Mouse (Mus musculus) lung, embryonic 16.5 days (tissue): Measurements from ENCODE around the gene Gm13199. TPM values are rescaled to one million over a fixed set of nuclear protein-coding genes. Genes with fewer than 3 reads are reported as not detected.
A peak's percentile ranks its signal among the peaks of the same experiment; 100 is the strongest.

Experiments
- ATAC-seq: fragments of 200-750 bp; cut with Nextera tagmentation; 2 replicates; pipeline ENCODE4 v1.8.0; 2017; ENCODE audit warnings: low read depth, mild to moderate bottlenecking, moderate library complexity
- H3K27ac ChIP-seq: fragments of 300-500 bp; sonication (generic); 2 replicates; pipeline ENCODE4 v1.5.1; 2014; ENCODE audit warnings: mild to moderate bottlenecking, control low read depth, low read length
- H3K27me3 ChIP-seq: fragments of 300-500 bp; sonication (generic); 2 replicates; pipeline ENCODE4 v1.6.1; 2014; ENCODE audit warnings: low read depth, low read length, mixed read lengths; ENCODE audit not compliant: control insufficient read depth, insufficient read depth
- H3K36me3 ChIP-seq: fragments of 300-500 bp; sonication (generic); 2 replicates; pipeline ENCODE4 v1.6.1; 2014; ENCODE audit warnings: low read length; ENCODE audit not compliant: control insufficient read depth, insufficient read depth
- H3K4me1 ChIP-seq: fragments of 300-500 bp; sonication (generic); replicated peaks from 2 replicates; pipeline ENCODE4 v1.6.1; 2014; ENCODE audit warnings: low read length, mixed read lengths; ENCODE audit not compliant: control insufficient read depth, insufficient read depth
- H3K4me2 ChIP-seq: fragments of 300-500 bp; sonication (generic); 2 replicates; pipeline ENCODE4 v1.6.1; 2014; ENCODE audit warnings: low read depth, low read length, control low read depth
- H3K4me3 ChIP-seq: fragments of 300-500 bp; sonication (generic); 2 replicates; pipeline ENCODE4 v1.5.1; 2014; ENCODE audit warnings: mild to moderate bottlenecking, low read length, control low read depth
- H3K9ac ChIP-seq: fragments of 300-500 bp; sonication (generic); 2 replicates; pipeline ENCODE4 v1.6.1; 2014; ENCODE audit warnings: low read length, control low read depth
- H3K9me3 ChIP-seq: fragments of 300-500 bp; sonication (generic); 2 replicates; pipeline ENCODE4 v1.6.1; 2016; ENCODE audit warnings: low read length; ENCODE audit not compliant: control insufficient read depth
- WGBS: fragments of 180-500 bp; shearing (Covaris S2); extraction: QIAGEN DNeasy Blood & Tissue Kit; methylation state at CpG from one replicate; pipeline ENCODE4 v1.1.7; 2014; 5-methylcytosine and 5-hydroxymethylcytosine counted together
- polyA plus RNA-seq: library from polyadenylated mRNA; unstranded; fragments of >200 nt; fragmentation: Nextera tagmentation; extraction: Ambion mirVana; gene quantifications from 2 replicates; pipeline ENCODE4 v1.2.1, GENCODE M21; 2015

Gm13199 gene
- polyA plus RNA-seq: 1.1 and 1.9 TPM in 2 replicates

- Histone ChIP-seq H3K4me2 (no peak within 1 kb of the TSS), H3K27ac (no peak within 1 kb of the TSS), H3K9ac (no peak within 1 kb of the TSS), H3K27me3 (no peaks in the 10 kb centered on the region), H3K4me1 (no peaks in the 10 kb centered on the region), H3K36me3 (peaks cover 22% of the 10 kb centered on the region), H3K9me3 (no peaks in the 10 kb centered on the region), H3K4me3 (no peak within 1 kb of the TSS)
- no peak for ATAC-seq
- WGBS: 86% methylated on average over 3 of the region's 3 CpGs
Measured at GRCm38 (mm10) chr2:5862834-5863233, at the start of gene Gm13199. Gm13199 (minus strand) TSS chr2:5862934.

DNA sequence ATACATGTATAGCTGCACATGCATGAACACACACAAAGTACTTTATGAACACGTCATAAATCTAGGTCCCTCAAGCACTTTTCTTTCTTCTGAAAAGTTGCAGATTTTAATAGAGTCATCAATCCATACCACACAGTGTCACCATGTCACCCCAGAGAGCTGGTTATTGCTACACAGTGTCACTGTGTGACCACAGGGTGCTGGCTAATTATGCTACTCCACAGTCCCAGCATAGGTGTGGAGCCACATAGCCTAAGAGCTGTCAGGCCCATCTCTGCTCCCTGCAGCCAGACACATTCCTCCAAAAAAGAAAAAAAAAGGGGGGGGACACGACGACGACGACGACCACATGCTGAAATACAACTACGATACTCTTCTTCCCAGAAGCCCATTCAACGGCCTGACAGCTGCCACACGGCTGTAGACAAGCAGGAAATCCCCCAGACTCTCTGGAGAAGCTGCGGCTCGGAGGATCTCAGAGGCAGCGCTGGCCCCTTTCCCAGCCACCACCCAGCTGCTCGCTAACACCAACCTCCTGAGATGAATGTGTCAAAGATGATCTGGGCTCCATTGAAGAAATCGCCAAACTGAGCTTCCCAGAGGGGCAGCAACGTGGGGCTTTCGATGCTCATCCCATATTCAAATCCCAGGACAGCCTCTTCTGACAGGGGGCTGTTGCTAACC, 48.7 kb upstream of the Gm13199 start:
- no peaks in the 10 kb centered on the region for H3K36me3 ChIP-seq
- 54% methylated on average over 16 of the region's 16 CpGs for WGBS
- no peaks in the 10 kb centered on the region for H3K9me3 ChIP-seq
- no peak overlapping the region for H3K9ac ChIP-seq
- H3K4me1 ChIP-seq: no peaks in the 10 kb centered on the region
- H3K4me2 ChIP-seq: no peak overlapping the region
- H3K27me3 ChIP-seq: no peaks in the 10 kb centered on the region
- H3K27ac ChIP-seq: no peak overlapping the region
- H3K4me3 ChIP-seq: no peak overlapping the region
- 0 out of 2 replicates have a peak, but pooled peaks have one; percentile 43 for ATAC-seq

GRCm38 (mm10) chr2:5906625-5907024, 43.9 kb upstream of the Gm13199 start:
- Histone ChIP-seq H3K4me3 (no peak overlapping the region), H3K9me3 (no peaks in the 10 kb centered on the region), H3K27ac (no peak overlapping the region), H3K36me3 (no peaks in the 10 kb centered on the region), H3K27me3 (no peaks in the 10 kb centered on the region), H3K9ac (no peak overlapping the region), H3K4me2 (no peak overlapping the region), H3K4me1 (peaks cover 3% of the 10 kb centered on the region; the same call in 1 of the 2 replicates)
- ATAC-seq: no peak
- WGBS: 53% methylated on average over 3 of the region's 3 CpGs

GRCm38 (mm10) chr2:5906092-5906491, 43.4 kb upstream of the Gm13199 start:
- Histone ChIP-seq H3K27me3 (no peaks in the 10 kb centered on the region), H3K9me3 (no peaks in the 10 kb centered on the region), H3K4me1 (peaks cover 3% of the 10 kb centered on the region; the same call in 1 of the 2 replicates), H3K9ac (no peak overlapping the region), H3K36me3 (no peaks in the 10 kb centered on the region), H3K4me3 (no peak overlapping the region), H3K27ac (no peak overlapping the region), H3K4me2 (no peak overlapping the region)
- 22% methylated on average over 5 of the region's 5 CpGs for WGBS
- ATAC-seq: no peak

GRCm38 (mm10) chr2:5900145-5900544, 37.4 kb upstream of the Gm13199 start:
- H3K36me3 ChIP-seq: no peaks in the 10 kb centered on the region
- ATAC-seq: no peak
- no peaks in the 10 kb centered on the region for H3K9me3 ChIP-seq
- H3K27me3 ChIP-seq: no peaks in the 10 kb centered on the region
- no peaks in the 10 kb centered on the region for H3K4me1 ChIP-seq
- 56% methylated on average over 5 of the region's 5 CpGs for WGBS
- no peak overlapping the region for H3K27ac ChIP-seq
- H3K4me2 ChIP-seq: no peak overlapping the region
- H3K4me3 ChIP-seq: no peak overlapping the region
- no peak overlapping the region for H3K9ac ChIP-seq

DNA sequence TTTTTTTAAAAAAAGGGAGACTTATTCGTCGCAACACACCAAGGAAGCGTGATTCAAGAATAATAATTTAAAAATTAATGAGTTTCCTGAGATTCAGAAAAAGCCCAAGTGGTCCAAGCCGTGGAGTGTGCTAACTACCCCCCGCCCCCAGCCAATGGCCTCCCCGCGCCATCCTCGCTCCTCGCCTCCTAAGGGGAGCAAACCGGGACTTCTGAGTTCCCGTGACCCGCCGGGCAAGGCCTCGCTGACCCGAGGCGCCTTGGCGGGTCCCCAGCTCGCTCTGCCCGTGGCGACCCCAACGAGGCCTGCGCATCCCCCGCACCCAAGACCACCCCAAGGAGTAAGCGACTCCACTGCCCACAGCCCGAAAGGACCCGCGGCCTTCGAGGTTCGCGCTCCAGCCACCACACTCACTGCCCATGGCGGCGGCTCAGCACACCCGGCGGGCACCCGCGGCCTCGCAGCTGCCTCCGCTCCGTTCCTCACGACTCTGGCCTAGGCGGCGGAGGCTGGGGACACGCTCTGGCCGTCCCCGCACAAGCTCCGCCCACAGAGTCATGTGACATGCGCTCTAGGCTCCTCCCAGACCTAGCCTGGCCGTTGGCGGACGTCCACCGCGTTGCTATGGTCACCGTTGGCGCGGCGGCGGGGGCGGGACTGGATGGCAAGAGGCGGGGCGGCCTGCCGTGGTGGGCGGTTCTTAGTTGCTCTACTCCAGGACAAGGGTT, 32.3 kb upstream of the Gm13199 start, which contains the start of gene Sec61a2:
Sec61a2 (minus strand) TSS at position 590 of the 728 bp plus-strand sequence.
- H3K4me1 ChIP-seq: peaks cover 6% of the 10 kb centered on the region
- H3K4me2 ChIP-seq: peak within 1 kb of the TSS; percentile 55
- no peaks in the 10 kb centered on the region for H3K9me3 ChIP-seq
- peak; percentile 99 for ATAC-seq
- peak within 1 kb of the TSS; percentile 72 for H3K27ac ChIP-seq
- H3K27me3 ChIP-seq: no peaks in the 10 kb centered on the region
- peak within 1 kb of the TSS; percentile 71 for H3K4me3 ChIP-seq
- WGBS: 0% methylated on average over 62 of the region's 62 CpGs
- peaks cover 2% of the 10 kb centered on the region; the same call in 1 of the 2 replicates for H3K36me3 ChIP-seq
- peak within 1 kb of the TSS; percentile 89 for H3K9ac ChIP-seq

DNA sequence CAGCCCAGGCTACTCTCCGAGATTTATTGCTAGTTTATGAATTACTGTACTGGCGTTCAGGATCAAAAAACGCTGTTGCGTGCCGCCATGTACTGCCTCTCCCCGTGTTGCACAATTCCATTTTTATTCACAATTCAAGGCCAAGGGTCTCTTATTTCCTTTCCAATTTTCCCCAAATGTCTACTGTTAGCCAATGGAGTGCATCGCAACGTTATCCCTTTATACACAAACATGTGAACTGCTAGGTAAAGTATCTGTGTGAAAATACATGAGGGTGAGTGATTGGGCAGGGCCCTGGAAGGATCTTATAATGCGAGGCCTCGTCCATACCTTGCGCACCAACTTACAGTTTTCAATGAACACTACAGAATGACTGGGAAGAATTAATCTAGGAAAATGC, 31.6 kb upstream of the Gm13199 start:
- ATAC-seq: peak; percentile 4; the same call in 1 of the 2 replicates
- peaks cover 6% of the 10 kb centered on the region for H3K4me1 ChIP-seq
- 20% methylated on average over 11 of the region's 11 CpGs for WGBS
- peaks cover 2% of the 10 kb centered on the region; the same call in 1 of the 2 replicates for H3K36me3 ChIP-seq
- peak overlapping the region; percentile 71 for H3K4me3 ChIP-seq
- peak overlapping the region; percentile 55 for H3K4me2 ChIP-seq
- peak overlapping the region; percentile 89 for H3K9ac ChIP-seq
- no peaks in the 10 kb centered on the region for H3K27me3 ChIP-seq
- H3K27ac ChIP-seq: peak overlapping the region; percentile 72; the same call in 1 of the 2 replicates
- H3K9me3 ChIP-seq: no peaks in the 10 kb centered on the region

GRCm38 (mm10) chr2:5889412-5889811, 26.7 kb upstream of the Gm13199 start:
- no peak overlapping the region for H3K9ac ChIP-seq
- ATAC-seq: no peak
- H3K4me2 ChIP-seq: no peak overlapping the region
- peaks cover 22% of the 10 kb centered on the region for H3K36me3 ChIP-seq
- peaks cover 6% of the 10 kb centered on the region for H3K4me1 ChIP-seq
- 62% methylated on average over 2 of the region's 2 CpGs for WGBS
- no peaks in the 10 kb centered on the region for H3K27me3 ChIP-seq
- no peaks in the 10 kb centered on the region for H3K9me3 ChIP-seq
- no peak overlapping the region for H3K27ac ChIP-seq
- no peak overlapping the region for H3K4me3 ChIP-seq

DNA sequence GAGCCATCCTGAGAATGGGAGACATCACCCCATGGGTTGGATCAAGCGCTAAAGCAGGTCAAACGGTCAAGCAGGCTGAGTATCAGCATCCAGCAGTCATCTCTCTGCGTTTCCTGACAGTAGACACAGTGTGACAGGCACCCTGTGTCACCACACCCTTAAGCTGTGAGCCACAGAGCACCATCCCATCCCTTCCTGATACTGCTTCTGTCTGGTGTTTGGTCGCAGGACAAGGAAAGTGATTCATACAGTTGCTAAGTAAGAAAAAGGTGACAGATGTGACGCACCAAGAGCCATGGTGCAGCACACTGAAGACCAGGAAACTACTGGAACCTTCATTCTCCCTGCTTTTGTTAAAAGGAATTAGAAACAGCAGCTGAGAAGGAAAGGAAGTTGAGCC, 26.1 kb upstream of the Gm13199 start:
- H3K36me3 ChIP-seq: peaks cover 23% of the 10 kb centered on the region
- peaks cover 6% of the 10 kb centered on the region for H3K4me1 ChIP-seq
- H3K9me3 ChIP-seq: no peaks in the 10 kb centered on the region
- no peak overlapping the region for H3K4me2 ChIP-seq
- 76% methylated on average over 5 of the region's 5 CpGs for WGBS
- H3K27ac ChIP-seq: no peak overlapping the region
- no peaks in the 10 kb centered on the region for H3K27me3 ChIP-seq
- no peak for ATAC-seq
- H3K4me3 ChIP-seq: no peak overlapping the region
- no peak overlapping the region for H3K9ac ChIP-seq
